Mouse (Mus musculus) layer of hippocampus, adult 9-10 months (tissue): ENCODE results near the gene Dcun1d2.

ENCODE experiments used
- DNase-seq: peaks from one replicate; pipeline ENCODE4 v3.0.0; 2022; ENCODE audit warnings: low spot score

The Dcun1d2 gene

DNA sequence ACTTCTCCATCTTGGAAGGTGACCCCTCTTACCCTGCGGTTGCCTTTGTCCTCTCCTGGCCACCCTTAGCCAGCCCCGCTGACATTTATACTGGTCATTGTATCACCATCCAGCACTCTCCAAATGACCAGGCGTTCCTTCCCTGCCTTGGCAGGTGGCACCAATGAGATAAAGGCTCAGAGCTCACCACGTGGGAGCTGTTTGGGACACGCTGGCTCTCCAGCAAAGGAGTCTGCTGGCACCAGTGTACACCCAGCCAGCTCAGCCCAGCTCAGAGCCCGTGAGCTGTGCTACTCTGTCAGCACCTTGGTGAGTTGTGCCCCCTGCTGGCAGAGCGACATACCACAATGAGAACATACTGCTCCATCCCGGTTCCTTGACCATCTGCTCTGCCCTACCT lies 33.9 kb downstream of the Dcun1d2 start, which contains the start of gene Adprhl1:
Adprhl1 (minus strand) TSS at position 144 of the 400 bp plus-strand sequence.
- DNase-seq = peak; percentile 69

DNA sequence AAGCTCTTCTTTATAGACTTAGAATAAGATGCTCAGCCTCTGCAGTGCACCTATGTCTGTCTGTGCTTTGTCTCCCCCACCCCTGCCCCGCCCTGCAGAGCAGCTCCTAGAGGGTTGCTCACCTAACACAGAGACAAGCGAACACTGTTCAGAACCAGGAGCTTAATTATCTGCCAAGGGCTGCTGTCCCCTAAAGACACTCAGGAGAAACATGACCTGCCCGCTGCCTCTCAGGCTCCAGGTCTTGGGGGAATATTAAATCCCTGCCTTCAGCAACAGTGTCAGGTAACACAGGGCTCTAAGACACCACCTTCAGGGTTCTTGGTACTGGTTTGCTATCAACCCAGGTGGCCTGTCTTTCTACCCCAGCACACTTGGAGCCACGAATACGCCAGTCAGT lies 34.5 kb downstream of the Dcun1d2 start:
- no peak for DNase-seq

DNA sequence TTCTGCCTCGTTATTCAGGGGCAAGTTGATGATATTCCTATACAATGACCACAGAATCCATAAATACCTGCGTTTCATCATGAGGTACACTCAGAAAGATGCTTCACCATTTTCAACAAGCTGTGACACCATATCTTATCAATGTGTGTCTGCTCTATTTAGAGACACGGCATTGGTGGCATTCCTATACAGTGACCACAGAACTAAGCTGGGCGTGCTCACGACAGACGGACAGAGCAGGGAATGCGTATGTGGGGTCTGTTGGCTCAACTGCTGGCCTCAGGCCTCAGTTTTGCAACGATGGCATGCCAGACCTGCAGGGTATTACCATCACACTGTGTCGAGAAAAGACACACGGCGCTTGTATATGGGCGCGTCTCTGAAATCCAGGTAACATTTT lies 35.1 kb downstream of the Dcun1d2 start:
- DNase-seq = no peak

DNA sequence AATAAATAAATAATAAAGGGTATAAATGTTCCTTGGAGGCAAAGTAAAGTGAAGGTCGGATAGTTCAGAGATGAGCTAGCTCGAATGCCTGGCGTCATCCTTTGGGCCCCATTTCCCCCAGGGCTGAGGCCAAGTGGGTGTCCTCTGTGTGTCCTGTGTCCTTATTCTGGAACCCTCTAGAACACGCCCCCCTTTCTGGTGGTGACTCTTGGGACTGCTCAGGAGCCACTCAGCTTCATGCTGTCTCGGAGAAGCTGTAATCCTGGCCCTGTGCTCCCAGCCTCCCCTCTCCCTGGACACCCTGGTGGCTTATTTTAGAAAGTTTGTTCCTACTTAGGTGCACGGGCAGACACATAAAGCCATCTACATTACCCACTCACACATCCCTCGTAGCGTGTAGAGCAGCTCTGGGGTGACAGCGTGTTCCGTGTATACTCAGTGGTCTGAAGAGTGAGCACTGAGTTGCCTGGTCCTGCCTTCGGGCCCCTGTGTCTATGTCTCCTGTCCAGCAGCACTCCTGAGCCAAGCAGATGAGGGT lies 43.5 kb downstream of the Dcun1d2 start:
- no peak for DNase-seq

DNA sequence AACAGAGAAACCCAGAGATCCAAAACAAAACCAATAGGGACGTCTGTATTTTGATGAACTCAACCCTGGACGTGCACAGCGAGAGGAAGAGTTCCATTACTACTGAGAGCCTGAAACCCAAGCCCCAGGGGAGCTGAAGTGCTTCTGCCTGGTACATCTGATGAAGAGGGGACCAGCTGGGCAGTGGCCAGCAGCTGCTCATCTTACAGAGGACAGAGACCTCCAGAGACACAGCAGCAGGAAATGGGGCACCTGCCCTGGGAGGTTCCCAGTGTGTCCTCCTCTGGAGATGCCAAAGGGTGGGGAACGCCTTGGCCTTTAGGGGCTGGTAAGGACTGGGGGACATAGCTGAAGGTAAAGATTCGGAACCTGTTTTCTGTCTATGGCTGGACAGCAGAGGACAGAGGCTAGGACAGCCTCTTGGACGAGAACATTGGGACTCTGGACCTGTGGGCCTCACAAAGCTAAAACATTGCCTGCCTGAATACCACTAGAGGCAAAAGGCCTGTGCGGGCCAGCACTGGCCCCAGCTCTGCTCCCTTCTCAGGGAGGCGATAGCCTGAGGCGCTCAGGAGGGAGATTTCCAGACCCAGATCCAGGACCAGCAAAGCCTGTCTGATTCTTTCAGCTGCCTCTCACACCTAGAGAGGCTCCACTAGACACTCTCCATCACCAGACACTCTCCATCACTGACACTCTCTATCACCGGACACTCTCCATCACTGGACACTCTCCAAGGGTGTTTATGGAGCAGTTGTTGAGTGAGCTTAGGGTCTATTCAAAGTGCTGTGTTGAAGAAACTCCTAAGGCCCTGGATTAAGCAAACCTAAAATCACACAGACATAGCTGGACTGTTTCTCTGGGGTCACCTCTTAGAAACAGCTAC lies 44.7 kb downstream of the Dcun1d2 start:
- DNase-seq = no peak

DNA sequence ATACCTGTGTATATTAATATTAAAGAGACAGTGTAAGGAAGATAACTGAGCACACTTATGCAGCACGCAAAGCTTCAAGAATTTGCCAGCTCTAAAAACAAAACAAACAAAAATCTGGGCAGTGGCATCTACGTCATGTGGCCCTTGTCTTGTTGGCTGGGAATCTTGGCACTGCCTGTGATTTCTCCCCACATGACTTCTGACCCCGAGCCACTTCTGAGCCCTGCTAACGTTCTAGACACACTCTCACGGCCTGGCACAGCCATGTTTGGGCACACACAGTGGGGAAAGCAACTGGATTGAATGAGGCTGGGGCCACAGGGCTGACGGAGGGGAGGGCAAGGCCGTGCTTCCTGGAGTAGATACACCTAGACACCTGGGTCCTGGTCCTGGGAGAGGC lies 47.2 kb downstream of the Dcun1d2 start:
- DNase-seq = no peak

DNA sequence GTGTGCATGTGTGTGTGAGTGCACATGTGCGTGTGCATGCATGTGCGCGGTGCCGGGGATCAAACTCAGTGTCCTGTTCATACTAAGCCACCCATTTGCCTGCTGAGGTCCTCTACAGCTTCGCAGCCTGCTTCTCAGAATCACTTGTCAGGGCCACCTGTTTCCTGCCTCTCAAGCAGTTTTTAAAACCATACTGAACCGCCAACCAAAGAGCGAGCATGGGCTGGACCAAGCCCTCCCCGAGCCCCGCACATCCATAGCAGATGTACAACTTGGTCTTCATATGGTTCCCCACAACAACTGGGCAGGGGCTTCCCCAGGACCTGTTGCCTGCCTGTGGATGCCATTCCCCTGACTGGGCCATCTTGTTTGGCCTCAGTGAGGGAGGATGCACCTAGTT lies 47.9 kb downstream of the Dcun1d2 start:
- DNase-seq = no peak

DNA sequence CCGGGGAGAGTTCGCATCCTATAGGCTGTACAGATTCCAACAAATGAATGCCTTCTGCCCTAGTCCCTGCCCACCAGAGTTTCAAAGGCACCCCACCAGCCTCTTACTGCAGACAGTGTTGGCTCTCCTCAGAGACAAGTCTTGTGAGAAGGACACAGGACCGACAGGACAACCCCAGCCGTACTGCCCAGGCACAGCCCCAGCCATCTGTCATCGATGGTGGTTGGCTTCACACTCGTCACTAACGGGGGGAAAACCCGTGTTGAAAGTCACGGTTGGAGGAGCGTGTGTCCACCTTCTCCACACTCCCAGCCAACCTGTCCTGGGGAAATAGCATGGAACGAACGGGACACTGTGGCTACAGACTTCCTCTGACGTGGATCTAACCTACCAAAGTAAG lies 53.1 kb downstream of the Dcun1d2 start:
- no peak for DNase-seq

DNA sequence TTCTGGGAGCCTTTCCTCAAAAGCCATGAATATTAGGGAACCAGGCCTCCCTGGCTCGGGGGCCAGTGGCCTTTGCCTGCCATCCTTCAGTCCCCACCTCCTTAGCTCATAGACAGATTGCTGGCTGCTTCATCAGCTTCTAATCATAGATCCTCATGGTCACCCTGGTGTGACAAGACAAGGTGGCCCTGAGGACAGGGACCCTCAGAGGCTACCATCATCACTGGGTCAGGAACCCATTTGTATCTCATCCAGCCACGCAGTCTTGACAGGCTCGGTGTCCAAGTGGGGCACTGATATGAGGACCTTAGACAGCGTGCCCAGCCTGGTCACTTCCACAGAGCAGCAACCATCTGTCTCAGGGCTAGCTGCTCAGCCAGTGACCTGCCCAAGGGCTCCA lies 57.5 kb downstream of the Dcun1d2 start:
- DNase-seq = no peak

DNA sequence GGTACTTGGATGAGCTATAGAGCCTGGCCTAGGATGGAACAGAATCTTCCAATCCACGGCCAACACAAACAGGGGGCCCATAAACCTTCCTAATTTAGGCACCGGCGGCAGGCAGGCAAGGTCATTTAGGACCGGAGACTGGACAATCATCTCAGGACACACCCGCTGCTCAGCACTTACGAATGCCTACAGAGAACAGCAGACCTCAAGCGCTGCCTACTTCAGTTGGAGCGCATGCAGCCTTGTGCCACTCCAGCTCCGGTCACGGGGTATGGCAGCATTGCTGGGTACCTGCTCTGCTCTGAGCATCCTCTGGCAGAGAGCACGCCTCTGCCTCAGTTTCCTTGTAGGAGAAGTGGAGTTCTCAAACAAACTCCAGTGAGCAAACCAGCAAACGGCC lies 58.1 kb downstream of the Dcun1d2 start:
- no peak for DNase-seq

DNA sequence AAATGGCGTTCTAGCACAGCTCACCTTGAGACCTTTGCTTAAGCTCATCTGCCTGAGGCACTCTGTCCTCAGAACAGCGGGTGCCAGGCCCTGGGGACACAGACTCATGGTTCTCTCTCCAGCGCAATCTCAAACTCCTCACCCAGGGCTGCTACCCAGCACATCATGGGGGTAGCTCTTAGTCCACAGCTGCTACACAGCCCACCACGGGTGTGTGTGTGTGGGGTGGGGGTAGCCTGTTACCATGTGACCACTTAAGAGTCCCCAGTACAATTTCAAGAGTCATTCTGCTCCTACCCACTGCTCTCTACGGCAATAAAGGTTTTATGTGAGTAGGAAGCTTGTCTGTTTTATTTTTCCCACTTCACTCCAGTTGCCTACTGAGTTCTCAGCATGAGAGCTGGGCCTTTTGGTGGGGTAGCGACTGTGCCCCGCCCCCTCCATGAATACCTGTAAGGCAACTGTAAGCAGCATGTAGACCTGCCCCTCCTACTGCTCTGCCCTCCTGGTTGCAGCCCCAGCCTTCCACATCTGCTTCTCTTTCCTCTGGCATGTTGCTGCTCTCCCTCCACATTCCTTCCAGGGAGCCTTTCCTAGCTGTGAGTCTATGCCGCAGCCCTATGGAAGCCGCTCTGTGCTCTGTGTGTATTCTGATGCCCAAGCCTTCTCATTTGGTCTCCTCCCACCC lies 58.9 kb downstream of the Dcun1d2 start:
- no peak for DNase-seq

DNA sequence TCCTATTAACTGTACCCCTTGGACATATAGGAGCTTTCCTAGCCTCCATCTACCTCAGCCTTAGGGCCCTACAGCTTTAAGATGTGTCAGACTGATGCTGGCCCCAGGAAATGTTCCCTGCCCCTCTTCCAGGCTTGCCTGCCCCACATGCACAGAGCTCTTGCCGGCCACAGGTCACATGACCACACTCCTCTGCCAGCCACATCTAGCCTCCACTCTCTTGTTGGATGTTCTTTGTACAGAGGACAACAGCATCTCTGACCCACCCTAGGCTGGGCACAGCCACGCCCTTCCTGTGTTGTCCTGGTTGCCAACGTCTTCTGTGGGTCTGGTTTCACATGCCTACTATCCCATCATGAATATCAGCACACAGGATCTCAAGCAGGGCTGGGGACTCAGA lies 60.7 kb downstream of the Dcun1d2 start:
- DNase-seq = no peak

DNA sequence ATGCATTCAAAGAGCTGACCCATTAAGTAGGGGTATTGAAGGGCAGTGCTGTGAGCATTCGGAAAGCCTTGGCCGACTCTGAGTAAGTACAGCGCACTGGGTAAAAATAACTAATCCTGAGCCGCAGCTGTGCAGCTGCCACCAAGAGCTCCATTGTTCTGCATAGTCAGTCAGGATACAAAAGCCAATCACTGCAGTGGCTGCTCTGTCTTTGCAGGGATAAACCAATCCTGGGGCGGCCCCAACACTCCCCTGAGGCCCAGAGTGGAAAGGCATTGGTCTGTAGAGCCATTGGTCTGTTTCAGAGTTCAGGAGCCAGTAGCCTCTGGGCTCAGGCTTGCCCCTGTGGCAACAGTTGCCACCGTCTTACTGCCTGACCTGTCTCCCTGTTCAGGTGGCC lies 61.6 kb downstream of the Dcun1d2 start:
- no peak for DNase-seq

DNA sequence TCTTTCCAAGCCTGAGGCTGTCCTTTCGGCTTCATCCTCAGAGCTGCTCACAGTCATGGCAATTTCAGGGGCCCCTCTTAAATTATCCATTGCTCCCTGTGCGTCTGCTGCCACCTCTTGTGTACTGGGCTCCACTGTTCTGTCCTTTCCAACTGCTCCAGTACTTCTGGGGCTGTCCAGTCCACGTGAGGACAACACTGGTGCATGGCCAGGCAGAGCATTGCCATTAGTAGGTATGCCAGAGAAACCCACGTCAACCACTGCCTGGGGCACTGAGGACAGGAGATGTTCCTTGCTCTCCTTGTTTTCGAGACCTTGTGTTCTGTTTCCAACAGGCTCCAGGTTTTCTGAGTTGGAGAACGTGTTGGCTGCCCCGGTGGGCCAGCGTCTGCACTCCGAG lies 63.5 kb downstream of the Dcun1d2 start:
- no peak for DNase-seq

DNA sequence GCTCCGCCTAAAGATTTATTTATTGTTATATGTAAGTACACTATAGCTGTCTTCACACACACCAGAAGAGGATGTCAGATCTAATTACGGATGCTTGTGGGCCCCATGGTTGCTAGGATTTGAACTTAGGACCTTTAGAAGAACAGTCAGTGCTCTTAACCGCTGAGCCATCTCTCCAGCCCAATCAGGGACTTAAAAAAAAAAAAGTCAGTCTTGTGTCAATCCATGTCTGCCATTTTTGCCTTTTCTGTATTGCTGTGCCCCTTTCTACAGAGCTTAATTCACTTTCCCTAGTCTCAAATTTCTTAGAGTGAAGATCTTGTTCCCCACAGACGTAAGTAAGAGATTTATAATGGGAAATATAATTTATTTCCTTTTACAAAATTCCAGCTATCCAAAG lies 69.5 kb downstream of the Dcun1d2 start:
- no peak for DNase-seq

DNA sequence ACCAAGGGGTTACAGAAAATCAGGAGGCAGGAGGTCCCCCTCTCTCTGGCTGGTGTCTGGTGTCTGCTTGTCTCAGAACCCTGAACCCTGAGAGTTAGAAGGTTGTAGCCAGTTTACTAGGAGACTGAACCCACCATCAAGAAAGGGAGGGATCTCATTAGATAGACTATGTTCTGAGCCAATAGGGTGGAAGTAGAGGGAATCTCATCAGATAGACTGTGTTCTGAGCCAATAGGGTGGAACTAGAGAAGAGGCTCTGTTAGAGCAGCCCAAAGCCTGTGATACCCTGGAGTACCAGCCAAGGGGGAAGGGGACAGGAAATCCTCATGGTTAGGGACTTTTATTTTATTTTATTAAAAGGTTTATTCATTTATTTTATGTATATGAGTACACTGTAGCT lies 69.9 kb downstream of the Dcun1d2 start:
- no peak for DNase-seq

DNA sequence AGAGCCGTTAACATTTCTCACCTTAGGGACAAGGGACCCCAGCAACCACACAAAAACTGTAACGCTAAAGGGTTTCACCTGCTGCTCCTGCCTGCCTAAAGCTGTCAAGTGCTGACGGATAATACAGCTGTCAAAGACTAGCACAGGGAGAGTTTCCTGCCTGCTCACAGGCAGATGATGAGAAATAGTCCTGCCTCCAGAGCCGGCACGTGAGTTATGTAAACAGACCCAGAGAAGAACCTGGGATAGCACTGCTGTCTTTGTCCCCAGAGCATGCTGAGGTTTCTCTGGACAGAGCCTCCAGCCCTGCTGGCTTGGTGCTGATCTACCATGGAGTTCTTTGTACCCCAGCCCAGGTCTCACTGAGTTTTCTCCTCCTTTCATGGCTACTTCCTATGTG lies 70.8 kb downstream of the Dcun1d2 start:
- DNase-seq = no peak

DNA sequence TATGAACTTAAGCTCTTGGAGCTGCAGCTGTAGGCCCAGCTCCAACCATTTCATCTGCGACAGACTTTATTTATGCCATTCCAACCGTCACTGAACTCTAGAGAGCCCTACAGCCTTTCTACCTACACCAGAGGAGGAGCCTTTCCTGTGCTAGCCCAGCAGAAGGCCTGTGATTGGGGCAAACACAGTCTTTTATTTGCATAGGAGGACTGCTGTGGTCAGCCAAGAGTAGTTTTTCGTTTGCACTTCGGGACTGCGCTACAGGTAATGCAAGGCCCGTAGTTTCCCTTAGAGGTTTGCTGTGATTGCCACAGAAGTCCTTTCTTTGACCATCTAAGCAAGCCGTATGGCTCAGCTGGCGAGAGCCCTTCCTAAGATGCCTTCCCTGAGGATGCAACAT lies 71.5 kb downstream of the Dcun1d2 start:
- DNase-seq = no peak

DNA sequence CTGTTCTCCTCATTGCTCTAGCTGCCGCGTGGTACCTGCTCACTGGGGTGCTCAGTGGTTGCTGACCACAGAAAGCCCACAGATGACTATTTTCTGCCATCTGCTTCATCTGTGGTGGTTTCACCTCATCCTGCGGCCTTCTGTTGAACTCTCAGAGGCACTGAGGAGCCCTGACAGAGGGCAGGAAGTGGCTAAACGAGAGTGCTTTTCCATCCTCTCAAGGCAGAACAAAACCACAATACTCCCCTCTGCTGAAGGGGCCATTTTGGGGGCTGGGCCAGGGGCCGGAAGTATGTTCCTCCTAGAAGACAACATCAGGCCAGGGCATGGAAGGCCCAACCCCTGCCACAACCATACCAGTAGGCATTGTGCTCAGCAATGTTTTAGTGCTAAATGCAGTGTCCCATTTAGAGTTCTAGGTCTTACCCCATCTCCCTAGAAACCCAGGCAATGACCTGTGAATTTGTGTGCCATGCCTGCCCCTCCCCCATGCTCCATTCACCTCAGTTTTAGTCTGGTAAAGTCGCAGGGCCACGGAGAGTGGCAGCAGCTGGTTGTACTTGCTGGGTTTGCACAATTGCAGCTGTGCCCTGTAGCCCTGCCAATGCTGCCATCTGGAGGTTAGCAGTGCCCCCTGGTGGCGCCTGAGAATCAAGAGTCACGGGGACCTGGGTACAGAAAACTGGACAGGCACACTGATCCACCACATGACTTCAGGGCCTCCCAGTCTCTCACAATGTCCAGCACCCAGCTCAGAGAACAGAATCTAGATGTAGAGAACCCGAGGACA lies 74.3 kb downstream of the Dcun1d2 start:
- peak; percentile 79 for DNase-seq

DNA sequence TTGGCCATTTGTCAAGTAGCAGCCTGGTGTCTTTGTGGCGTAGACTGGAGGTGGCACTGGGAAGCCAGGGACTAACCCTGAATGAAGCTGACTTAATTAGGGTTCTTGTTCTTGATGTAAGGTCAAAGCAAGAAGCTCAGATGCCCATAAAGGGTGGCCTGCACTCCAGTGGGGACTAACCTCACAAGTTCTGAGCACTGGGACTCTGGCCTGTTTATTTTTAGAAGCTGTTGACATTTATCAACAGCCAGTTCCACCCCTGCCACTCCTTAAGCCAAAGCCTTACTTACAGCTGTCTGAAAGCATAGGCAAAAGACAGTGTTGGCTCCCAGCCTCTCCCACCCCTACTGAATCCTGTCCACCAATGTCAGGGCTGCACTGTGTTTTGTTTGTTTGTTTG lies 78.2 kb downstream of the Dcun1d2 start:
- DNase-seq = no peak

DNA sequence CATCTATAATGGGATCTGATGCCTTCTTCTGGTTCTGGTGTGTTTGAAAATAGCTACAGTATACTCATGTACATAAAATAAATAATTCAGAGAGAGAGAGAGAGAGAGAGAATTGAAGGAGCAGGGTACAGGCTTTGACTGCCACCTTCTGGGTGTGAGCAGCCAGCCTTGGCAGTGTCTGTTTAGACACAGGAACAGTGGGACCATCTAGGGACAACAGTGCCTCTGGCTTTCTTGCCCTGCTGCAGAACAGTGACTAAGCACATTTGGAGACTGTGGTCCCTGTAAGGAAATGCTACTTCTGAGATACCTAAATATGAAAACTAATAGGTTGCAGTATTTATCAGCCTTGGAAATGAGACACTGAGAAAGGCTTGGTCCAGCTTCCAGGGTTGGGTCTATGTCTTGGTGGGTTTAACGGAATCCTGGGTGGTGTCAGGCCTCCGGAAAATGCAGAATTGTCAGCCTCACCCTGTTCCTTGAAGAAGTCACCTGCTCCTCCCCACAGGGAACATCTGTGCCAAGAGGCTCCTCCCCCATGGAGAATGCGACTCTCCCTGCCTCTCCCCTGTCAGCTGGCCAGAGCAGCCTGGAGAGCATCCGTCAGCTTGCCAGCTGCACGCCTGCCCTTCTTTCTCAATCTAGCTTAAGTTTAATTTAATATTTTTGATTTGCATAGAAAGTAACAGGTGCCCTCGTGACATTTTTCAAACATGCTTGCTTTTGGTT lies 79.1 kb downstream of the Dcun1d2 start:
- DNase-seq = no peak

DNA sequence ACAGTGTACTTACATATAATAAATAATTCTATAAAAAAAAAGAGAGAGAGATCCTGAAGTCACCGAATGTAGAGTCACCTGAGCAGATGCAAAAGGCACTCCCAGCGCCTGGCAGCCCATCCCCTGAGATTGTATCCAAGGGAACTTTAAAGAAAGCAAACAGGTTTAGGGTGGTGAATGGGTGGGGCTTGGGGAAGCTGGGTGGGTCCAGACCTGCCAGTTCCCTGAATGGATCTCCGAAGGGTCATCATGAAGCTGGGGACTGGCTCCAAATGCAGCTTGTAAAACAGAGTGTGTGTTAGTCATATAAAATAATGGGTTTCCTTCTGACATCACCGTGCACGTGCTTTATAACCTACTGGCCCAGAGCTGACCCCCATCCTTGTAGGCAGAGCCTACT lies 81.6 kb downstream of the Dcun1d2 start:
- DNase-seq = no peak
